Mouse (Mus musculus): Measurements from ENCODE around the gene Ints14. TPM values are rescaled to one million over a fixed set of nuclear protein-coding genes. Genes with fewer than 3 reads are reported as not detected.

Gene Ints14
- polyA plus RNA-seq (2016; fragmentation: Nextera tagmentation; extraction: Ambion mirVana): 55.4 and 58.3 TPM in 2 replicates

DNA sequence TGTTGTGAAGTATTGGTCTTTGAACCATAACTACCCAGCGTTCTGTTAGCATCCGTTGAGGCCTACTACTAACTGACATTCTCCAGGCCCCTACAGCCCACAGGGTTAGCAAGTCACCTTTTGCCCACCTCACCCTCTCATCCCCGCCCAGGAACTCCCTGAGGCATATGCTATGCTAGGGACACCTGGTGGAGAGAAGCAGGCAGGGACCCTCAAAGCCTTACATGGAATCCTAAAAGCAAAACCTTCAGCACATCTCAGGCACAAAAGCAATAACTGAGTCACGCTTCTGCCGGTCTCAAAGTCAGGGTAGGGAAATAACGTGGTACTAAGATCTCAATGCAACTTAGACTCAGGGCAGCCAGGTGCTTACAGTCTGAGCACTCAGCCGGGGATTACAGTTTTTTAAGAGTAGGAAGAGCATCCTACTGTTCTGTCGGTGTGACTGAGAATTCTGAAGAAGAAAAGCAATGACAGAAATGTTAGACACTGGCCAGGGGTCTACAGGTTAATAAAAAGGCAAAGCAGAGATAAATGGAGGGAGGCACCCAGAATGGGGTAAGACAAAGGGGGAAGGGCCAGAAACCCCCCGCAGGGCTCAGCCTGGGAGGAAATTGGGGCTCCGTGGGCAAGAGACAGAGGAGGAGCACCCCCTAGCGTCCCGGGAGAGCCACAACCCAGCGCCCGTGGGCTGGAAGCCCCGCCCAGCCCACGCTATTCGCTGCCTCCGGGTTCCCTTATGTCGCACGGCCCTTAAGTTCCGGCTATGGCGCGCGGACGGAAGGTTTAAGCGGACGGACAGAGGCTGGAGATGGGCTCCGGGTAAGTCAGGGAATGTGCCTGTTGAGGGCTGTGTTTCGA, at the start of gene Ints14:
Gene Ints14 (plus strand): TSS at position 789 of the 861 bp plus-strand sequence.
- DNase-seq (ENCODE audit: low spot score): peak; percentile 97
- 3% methylated on average over 29 of the region's 29 CpGs for WGBS
- Histone ChIP-seq H3K27me3 (ENCODE audit: insufficient read depth, poor library complexity, severe bottlenecking) (no peaks in the 10 kb centered on the region), H3K4me1 (peaks cover 20% of the 10 kb centered on the region), H3K36me3 (peaks cover 29% of the 10 kb centered on the region), H3K4me3 (peak within 1 kb of the TSS; percentile 84), H3K27ac (peak within 1 kb of the TSS; percentile 98), H3K9me3 (no peaks in the 10 kb centered on the region)

GRCm38 (mm10) chr9:64913406-64913805, 47.3 kb upstream of the Ints14 start:
- WGBS: 90% methylated on average over 4 of the region's 4 CpGs
- DNase-seq (ENCODE audit: low spot score): no peak
- Histone ChIP-seq H3K36me3 (peaks cover 11% of the 10 kb centered on the region), H3K4me1 (no peaks in the 10 kb centered on the region), H3K27me3 (ENCODE audit: insufficient read depth, poor library complexity, severe bottlenecking) (no peaks in the 10 kb centered on the region), H3K27ac (no peak overlapping the region), H3K4me3 (no peak overlapping the region), H3K9me3 (no peaks in the 10 kb centered on the region)

GRCm38 (mm10) chr9:64913973-64914372, 46.7 kb upstream of the Ints14 start:
- no peaks in the 10 kb centered on the region for H3K27me3 ChIP-seq (ENCODE audit: insufficient read depth, poor library complexity, severe bottlenecking)
- H3K9me3 ChIP-seq: no peaks in the 10 kb centered on the region
- no peak overlapping the region for H3K4me3 ChIP-seq
- peaks cover 11% of the 10 kb centered on the region for H3K36me3 ChIP-seq
- H3K27ac ChIP-seq: no peak overlapping the region
- no peaks in the 10 kb centered on the region for H3K4me1 ChIP-seq
- DNase-seq (ENCODE audit: low spot score): no peak
- WGBS: 89% methylated on average over 2 of the region's 2 CpGs

GRCm38 (mm10) chr9:64914629-64915028, 46.1 kb upstream of the Ints14 start:
- Histone ChIP-seq H3K27ac (no peak overlapping the region), H3K27me3 (ENCODE audit: insufficient read depth, poor library complexity, severe bottlenecking) (no peaks in the 10 kb centered on the region), H3K4me1 (no peaks in the 10 kb centered on the region), H3K36me3 (peaks cover 11% of the 10 kb centered on the region), H3K9me3 (no peaks in the 10 kb centered on the region), H3K4me3 (no peak overlapping the region)
- DNase-seq (ENCODE audit: low spot score): no peak
- WGBS: 79% methylated on average over 4 of the region's 4 CpGs

DNA sequence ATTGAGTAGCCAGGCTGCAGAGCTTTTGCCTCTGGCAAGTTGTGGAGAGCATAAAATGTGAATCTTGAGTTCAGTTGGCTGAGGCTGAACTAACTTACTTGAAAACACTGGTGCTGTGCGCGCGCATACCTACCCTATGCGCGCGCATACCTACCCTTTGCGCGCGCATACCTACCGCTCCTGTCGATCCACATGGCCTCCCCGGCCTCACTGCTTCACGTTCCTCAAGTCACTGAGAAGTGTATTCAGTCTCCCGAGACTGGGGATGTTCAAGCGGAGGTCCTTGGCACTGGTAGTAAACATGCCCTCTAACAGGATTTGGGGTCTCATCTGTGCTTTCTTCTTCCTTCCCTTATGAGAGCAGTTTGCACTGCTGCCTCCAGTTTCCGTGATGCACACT, 42.1 kb upstream of the Ints14 start:
- H3K36me3 ChIP-seq: peaks cover 3% of the 10 kb centered on the region
- H3K27me3 ChIP-seq (ENCODE audit: insufficient read depth, poor library complexity, severe bottlenecking): no peaks in the 10 kb centered on the region
- WGBS: 28% methylated on average over 16 of the region's 16 CpGs
- H3K4me3 ChIP-seq: peak overlapping the region; percentile 56
- DNase-seq (ENCODE audit: low spot score): no peak
- H3K4me1 ChIP-seq: 0 out of 2 replicates have a peak, but pooled peaks cover 3% of the 10 kb centered on the region
- H3K9me3 ChIP-seq: no peaks in the 10 kb centered on the region
- H3K27ac ChIP-seq: peak overlapping the region; percentile 81

DNA sequence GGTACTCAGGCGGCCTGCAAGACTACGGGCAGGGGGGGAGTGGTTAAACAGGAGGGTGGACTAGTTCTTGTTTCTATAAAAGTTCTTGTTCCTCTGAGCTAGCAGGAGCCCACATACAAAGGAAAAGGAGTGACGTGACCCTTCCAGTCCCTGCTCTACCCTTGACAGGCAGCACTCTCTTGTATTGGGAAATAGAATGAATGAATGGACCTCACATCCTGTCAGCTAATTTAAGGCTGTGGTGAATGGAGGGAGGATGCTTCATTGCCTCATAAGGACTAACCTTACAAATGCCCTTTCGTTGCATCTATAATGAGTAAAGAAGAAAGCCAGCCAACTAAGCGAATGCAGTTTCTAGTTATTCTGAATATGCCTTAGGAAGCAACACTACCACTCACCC, 34.9 kb upstream of the Ints14 start:
- no peaks in the 10 kb centered on the region for H3K9me3 ChIP-seq
- 80% methylated on average over 5 of the region's 5 CpGs for WGBS
- no peaks in the 10 kb centered on the region for H3K36me3 ChIP-seq
- H3K4me1 ChIP-seq: 0 out of 2 replicates have a peak, but pooled peaks cover 11% of the 10 kb centered on the region
- H3K27me3 ChIP-seq (ENCODE audit: insufficient read depth, poor library complexity, severe bottlenecking): no peaks in the 10 kb centered on the region
- no peak for DNase-seq (ENCODE audit: low spot score)
- H3K4me3 ChIP-seq: no peak overlapping the region
- H3K27ac ChIP-seq: no peak overlapping the region

GRCm38 (mm10) chr9:64926201-64926991, 34.3 kb upstream of the Ints14 start:
- Histone ChIP-seq H3K27ac (no peak overlapping the region), H3K9me3 (no peaks in the 10 kb centered on the region), H3K27me3 (ENCODE audit: insufficient read depth, poor library complexity, severe bottlenecking) (no peaks in the 10 kb centered on the region), H3K4me3 (no peak overlapping the region), H3K36me3 (no peaks in the 10 kb centered on the region), H3K4me1 (peaks cover 16% of the 10 kb centered on the region)
- WGBS: 80% methylated on average over 8 of the region's 8 CpGs
- no peak for DNase-seq (ENCODE audit: low spot score)

- no peak for DNase-seq (ENCODE audit: low spot score)
- Histone ChIP-seq H3K27me3 (ENCODE audit: insufficient read depth, poor library complexity, severe bottlenecking) (0 out of 2 replicates have a peak, but pooled peaks cover under 1% of the 10 kb centered on the region), H3K4me1 (peaks cover 43% of the 10 kb centered on the region), H3K36me3 (no peaks in the 10 kb centered on the region), H3K9me3 (no peaks in the 10 kb centered on the region), H3K4me3 (no peak overlapping the region), H3K27ac (no peak overlapping the region)
- WGBS: 71% methylated on average over 4 of the region's 4 CpGs
These were observed 30.4 kb upstream of the Ints14 start for GRCm38 (mm10) chr9:64930256-64930655.

DNA sequence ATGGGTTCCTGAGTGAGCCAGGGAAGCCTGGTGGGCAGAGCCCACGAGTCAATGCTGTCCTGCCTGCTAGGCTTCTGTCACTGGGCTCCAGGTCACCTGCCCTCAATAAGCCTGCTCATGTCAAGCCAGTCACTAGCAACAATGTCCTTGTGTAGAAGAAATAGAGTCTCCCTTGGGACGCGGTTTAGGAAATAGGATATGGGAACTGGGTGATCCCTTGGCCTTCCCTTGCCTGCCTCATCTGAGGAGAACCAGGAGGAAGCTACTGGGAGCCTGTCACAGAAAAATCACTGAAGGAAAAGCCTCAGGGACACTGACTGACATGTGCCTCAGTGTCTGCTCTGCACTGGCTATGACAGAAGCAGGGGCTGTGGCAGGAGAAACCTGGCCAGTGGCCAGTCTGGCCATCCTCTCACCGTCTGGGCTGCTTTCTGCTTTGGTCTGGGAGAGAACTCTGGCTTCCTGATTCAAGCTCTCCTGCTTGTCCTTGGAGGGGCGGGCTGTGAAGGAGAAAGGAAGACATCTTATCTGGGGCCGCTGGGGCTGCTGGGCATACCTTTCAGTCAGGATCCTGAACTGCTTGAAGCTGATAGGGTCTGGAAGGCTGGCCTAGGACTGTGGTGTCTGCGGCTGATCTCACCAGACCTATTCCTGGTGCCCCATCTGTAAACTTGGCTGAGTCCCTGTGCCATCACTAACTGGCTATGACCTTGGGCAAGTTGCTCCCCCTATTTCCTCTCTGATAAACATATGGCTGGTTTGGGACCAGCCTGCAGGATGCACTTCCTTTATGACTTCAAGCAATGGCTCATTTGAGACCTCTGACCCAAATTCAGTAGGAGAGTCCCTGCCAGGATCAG, 28.7 kb upstream of the Ints14 start:
- 47% methylated on average over 7 of the region's 7 CpGs for WGBS
- DNase-seq (ENCODE audit: low spot score): peak; percentile 28

GRCm38 (mm10) chr9:64934015-64934754, 26.5 kb upstream of the Ints14 start:
- no peak for DNase-seq (ENCODE audit: low spot score)
- Histone ChIP-seq H3K27ac (peak overlapping the region; percentile 76), H3K4me1 (peaks cover 58% of the 10 kb centered on the region), H3K9me3 (no peaks in the 10 kb centered on the region), H3K27me3 (ENCODE audit: insufficient read depth, poor library complexity, severe bottlenecking) (0 out of 2 replicates have a peak, but pooled peaks cover 9% of the 10 kb centered on the region), H3K36me3 (no peaks in the 10 kb centered on the region), H3K4me3 (0 out of 2 replicates have a peak overlapping the region, but pooled peaks have one; percentile 5)
- 37% methylated on average over 15 of the region's 15 CpGs for WGBS

More for the DNA sequence above, 28.7 kb upstream of the Ints14 start:
- Histone ChIP-seq H3K27me3 (ENCODE audit: insufficient read depth, poor library complexity, severe bottlenecking) (0 out of 2 replicates have a peak, but pooled peaks cover 9% of the 10 kb centered on the region), H3K36me3 (no peaks in the 10 kb centered on the region), H3K9me3 (no peaks in the 10 kb centered on the region), H3K4me3 (no peak overlapping the region), H3K27ac (peak overlapping the region; percentile 87), H3K4me1 (peaks cover 44% of the 10 kb centered on the region)

GRCm38 (mm10) chr9:64936508-64936907, 24.2 kb upstream of the Ints14 start:
- Histone ChIP-seq H3K4me1 (peaks cover 62% of the 10 kb centered on the region), H3K4me3 (no peak overlapping the region), H3K9me3 (no peaks in the 10 kb centered on the region), H3K27me3 (ENCODE audit: insufficient read depth, poor library complexity, severe bottlenecking) (0 out of 2 replicates have a peak, but pooled peaks cover 9% of the 10 kb centered on the region), H3K27ac (no peak overlapping the region), H3K36me3 (no peaks in the 10 kb centered on the region)
- WGBS: 6% methylated on average over 6 of the region's 6 CpGs
- DNase-seq (ENCODE audit: low spot score): no peak

DNA sequence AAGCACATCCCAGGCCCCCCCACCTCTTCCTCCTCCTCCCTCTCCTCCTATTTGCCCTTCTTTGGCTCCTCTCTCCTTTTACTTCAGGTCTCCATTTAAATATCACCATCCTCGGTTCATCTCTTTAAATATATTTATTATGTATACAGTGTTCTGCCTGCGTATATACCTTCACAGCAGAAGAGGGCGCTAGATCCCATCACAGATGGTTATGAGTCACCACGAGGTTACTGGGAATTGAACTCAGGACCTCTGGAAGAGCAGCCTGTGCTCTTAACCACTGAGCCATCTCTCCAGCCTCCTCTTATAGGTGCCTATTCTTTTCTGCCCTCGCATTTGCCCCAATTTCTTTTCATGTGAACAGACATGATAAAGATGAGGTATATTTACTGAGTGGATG, 23.2 kb upstream of the Ints14 start:
- DNase-seq (ENCODE audit: low spot score): no peak
- Histone ChIP-seq H3K4me3 (no peak overlapping the region), H3K9me3 (no peaks in the 10 kb centered on the region), H3K36me3 (no peaks in the 10 kb centered on the region), H3K27me3 (ENCODE audit: insufficient read depth, poor library complexity, severe bottlenecking) (peaks cover 12% of the 10 kb centered on the region; the same call in 1 of the 2 replicates), H3K4me1 (peaks cover 53% of the 10 kb centered on the region), H3K27ac (no peak overlapping the region)
- WGBS: 62% methylated on average over 5 of the region's 5 CpGs

Measured in heart, embryonic 10.5 days (tissue).